Mouse (Mus musculus) retina, postnatal 7 days (tissue): ENCODE data around the gene Ptms.

ENCODE experiments used
- DNase-seq: peaks from one replicate; pipeline ENCODE4 v3.0.0-alpha.2; 2012; ENCODE audit warnings: low read depth, low spot score

The Ptms gene

GRCm38 (mm10) chr6:124930231-124930630 lies 10.3 kb upstream of the Ptms start:
- no peak for DNase-seq

- DNase-seq = no peak
These were observed 6.0 kb upstream of the Ptms start for GRCm38 (mm10) chr6:124925941-124926340.

GRCm38 (mm10) chr6:124925173-124925793 lies 5.4 kb upstream of the Ptms start:
- DNase-seq = no peak

- no peak for DNase-seq
These were observed 1.6 kb upstream of the Ptms start for GRCm38 (mm10) chr6:124921539-124921938.

GRCm38 (mm10) chr6:124920318-124921085 lies 599 bp upstream of the Ptms start:
- no peak for DNase-seq

- DNase-seq = no peak
These were observed 844 bp downstream of the Ptms start for GRCm38 (mm10) chr6:124918890-124919627.

- DNase-seq = no peak
These were observed 1.6 kb downstream of the Ptms start for GRCm38 (mm10) chr6:124918331-124918690.

- DNase-seq = peak; percentile 82
These were observed 2.2 kb downstream of the Ptms start for GRCm38 (mm10) chr6:124917518-124918330.

- DNase-seq = peak; percentile 81
These were observed 3.0 kb downstream of the Ptms start for GRCm38 (mm10) chr6:124916695-124917517.

- DNase-seq = no peak
These were observed 3.8 kb downstream of the Ptms start for GRCm38 (mm10) chr6:124915942-124916694.

- no peak for DNase-seq
These were observed 4.6 kb downstream of the Ptms start for GRCm38 (mm10) chr6:124915160-124915941.

GRCm38 (mm10) chr6:124914511-124914910 lies 5.4 kb downstream of the Ptms start:
- DNase-seq = no peak

GRCm38 (mm10) chr6:124913721-124914285 lies 6.1 kb downstream of the Ptms start:
- no peak for DNase-seq

- no peak for DNase-seq
These were observed 6.7 kb downstream of the Ptms start for GRCm38 (mm10) chr6:124913214-124913613.

- DNase-seq = no peak
These were observed 8.2 kb downstream of the Ptms start, which contains the start of gene Lag3 for GRCm38 (mm10) chr6:124911533-124912218. Gene Lag3 (minus strand): TSS chr6:124911705.

GRCm38 (mm10) chr6:124910032-124910431 lies 9.9 kb downstream of the Ptms start:
- no peak for DNase-seq

GRCm38 (mm10) chr6:124907767-124908166 lies 12.1 kb downstream of the Ptms start:
- no peak for DNase-seq
